Mouse (Mus musculus) embryonic facial prominence, embryonic 10.5 days (tissue): ENCODE measurements around the gene Itpr2. TPM values are rescaled to one million over a fixed set of nuclear protein-coding genes. Genes with fewer than 3 reads are reported as not detected.
A peak's percentile ranks its signal among the peaks of the same experiment; 100 is the strongest.

ENCODE experiments used
- DNase-seq: peaks from one replicate; pipeline ENCODE4 v3.0.0-alpha.2; 2017; ENCODE audit warnings: low spot score
- H3K27ac ChIP-seq: fragments of 300-500 bp; sonication (generic); replicated peaks from 2 replicates; pipeline ENCODE4 v1.5.1; 2016; ENCODE audit warnings: mild to moderate bottlenecking
- H3K27me3 ChIP-seq: fragments of 300-500 bp; sonication (generic); replicated peaks from 2 replicates; pipeline ENCODE4 v1.6.1; 2016; ENCODE audit warnings: low read depth, mild to moderate bottlenecking; ENCODE audit not compliant: poor library complexity, severe bottlenecking
- H3K36me3 ChIP-seq: fragments of 300-500 bp; sonication (generic); replicated peaks from 2 replicates; pipeline ENCODE4 v1.6.1; 2016; ENCODE audit warnings: mild to moderate bottlenecking, moderate library complexity
- H3K4me1 ChIP-seq: fragments of 300-500 bp; sonication (generic); 2 replicates; pipeline ENCODE4 v1.6.1; 2016
- H3K4me3 ChIP-seq: fragments of 300-500 bp; sonication (generic); 2 replicates; pipeline ENCODE4 v1.5.1; 2016; ENCODE audit warnings: mild to moderate bottlenecking, moderate library complexity
- H3K9me3 ChIP-seq: fragments of 300-500 bp; sonication (generic); 2 replicates; pipeline ENCODE4 v1.6.1; 2016; ENCODE audit warnings: mild to moderate bottlenecking
- WGBS: fragments of 180-500 bp; shearing (Covaris S2); methylation state at CpG from one replicate; pipeline ENCODE4 v1.1.7; 2016; 5-methylcytosine and 5-hydroxymethylcytosine counted together
- polyA plus RNA-seq: library from polyadenylated mRNA; unstranded; fragments of >200 nt; fragmentation: Nextera tagmentation; extraction: Ambion mirVana; gene quantifications from 2 replicates; pipeline ENCODE4 v1.2.1, GENCODE M21; 2016

Gene Itpr2
- polyA plus RNA-seq, 1 experiment from 2014 or later = 4.5 TPM

DNA sequence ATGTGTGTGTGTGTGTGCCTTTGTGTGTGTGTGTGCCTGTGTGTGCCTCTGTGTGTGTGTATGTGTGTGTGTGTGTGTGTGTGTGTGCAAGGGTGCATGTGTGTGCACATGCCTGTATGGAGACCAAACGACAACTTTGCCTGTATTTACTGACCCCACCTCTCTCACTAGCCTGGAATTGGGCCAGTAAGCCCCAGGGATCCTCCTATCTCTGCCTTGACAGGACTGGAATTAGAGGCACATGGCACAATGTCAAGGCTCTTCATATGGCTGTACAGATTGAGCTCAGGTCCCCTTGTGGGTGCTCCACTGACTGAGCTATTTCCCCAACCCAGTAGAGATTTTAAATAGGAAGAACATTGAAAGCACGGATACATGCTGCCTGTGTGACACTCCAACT lies 198.7 kb downstream of the Itpr2 start:
- H3K9me3 ChIP-seq = peaks cover 2% of the 10 kb centered on the region; the same call in 1 of the 2 replicates
- H3K4me3 ChIP-seq = no peak overlapping the region
- WGBS = 92% methylated on average over 2 of the region's 2 CpGs
- H3K4me1 ChIP-seq = peaks cover 6% of the 10 kb centered on the region
- H3K27ac ChIP-seq = no peak overlapping the region
- no peaks in the 10 kb centered on the region for H3K36me3 ChIP-seq
- no peak for DNase-seq
- H3K27me3 ChIP-seq = no peaks in the 10 kb centered on the region

DNA sequence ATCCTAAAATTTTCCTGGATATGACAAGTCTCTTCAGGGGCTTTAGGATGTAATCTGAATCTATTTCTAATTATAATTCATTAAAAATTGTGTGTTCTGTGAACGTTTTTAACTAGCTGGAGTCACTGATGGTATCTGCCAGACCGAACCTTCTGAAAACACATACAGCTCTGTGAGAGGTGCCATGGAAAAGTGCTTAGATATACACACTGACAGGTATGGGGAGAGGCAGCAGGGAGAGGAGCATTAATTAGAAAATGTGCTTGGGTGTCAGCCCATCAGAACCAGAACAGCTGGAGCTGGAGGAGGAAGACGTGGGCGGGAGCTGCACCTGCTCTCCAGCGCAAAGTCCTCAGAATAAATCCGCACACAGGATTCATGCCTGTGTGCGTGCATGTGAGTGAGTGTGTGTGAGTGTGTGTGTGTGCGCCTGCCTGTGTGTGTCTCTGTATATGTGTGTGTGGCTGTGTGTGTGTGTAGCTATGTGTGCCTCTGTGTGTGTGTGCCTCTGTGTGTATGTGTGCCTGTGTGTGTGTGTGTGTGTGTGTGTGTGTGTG lies 199.4 kb downstream of the Itpr2 start:
- DNase-seq = no peak
- Histone ChIP-seq H3K36me3 (no peaks in the 10 kb centered on the region), H3K4me1 (peaks cover 6% of the 10 kb centered on the region), H3K27me3 (no peaks in the 10 kb centered on the region), H3K9me3 (peaks cover 2% of the 10 kb centered on the region; the same call in 1 of the 2 replicates), H3K4me3 (no peak overlapping the region), H3K27ac (no peak overlapping the region)
- 87% methylated on average over 8 of the region's 8 CpGs for WGBS

DNA sequence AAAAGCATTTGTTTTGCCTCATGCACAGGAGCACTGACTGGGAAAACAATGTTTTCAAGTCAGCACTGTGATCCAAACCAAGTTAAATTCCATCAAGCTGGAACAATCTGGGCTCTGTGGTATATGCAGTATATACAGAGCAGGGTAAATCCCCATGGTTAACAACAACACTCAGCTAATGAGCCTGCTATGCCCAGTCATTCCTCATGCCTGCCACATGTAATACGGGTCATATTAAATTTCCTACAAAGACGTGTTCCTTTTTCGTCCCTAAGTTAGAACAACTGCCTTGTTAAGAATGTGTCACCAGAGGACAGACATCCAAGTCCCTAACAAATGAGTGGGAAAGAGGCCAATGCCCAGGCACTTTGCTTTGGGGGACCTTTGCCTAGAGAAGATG lies 199.9 kb downstream of the Itpr2 start:
- WGBS = 72% methylated on average over 3 of the region's 3 CpGs
- no peak for DNase-seq
- peaks cover 2% of the 10 kb centered on the region; the same call in 1 of the 2 replicates for H3K9me3 ChIP-seq
- H3K36me3 ChIP-seq = no peaks in the 10 kb centered on the region
- H3K4me1 ChIP-seq = peaks cover 6% of the 10 kb centered on the region
- H3K27ac ChIP-seq = no peak overlapping the region
- H3K4me3 ChIP-seq = no peak overlapping the region
- no peaks in the 10 kb centered on the region for H3K27me3 ChIP-seq

DNA sequence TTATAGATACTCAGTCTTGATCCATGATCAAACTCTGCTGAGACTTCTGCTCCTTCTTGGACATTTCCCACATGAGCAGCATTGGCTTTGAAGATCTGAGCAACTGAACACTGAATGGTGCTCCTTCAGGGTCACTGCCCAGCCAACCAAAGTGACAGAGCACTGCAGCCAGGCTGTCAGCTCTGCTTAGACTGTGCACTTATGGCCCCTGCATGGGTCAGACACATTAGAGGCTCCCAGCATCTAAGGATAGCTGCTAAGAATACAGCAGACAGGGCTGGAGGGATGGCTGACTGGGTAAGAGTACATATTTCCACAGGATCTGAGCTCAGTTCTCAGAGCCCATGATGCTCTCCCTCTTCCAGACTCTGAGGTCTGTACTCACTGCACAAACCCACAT lies 201.1 kb downstream of the Itpr2 start:
- Histone ChIP-seq H3K27ac (no peak overlapping the region), H3K36me3 (no peaks in the 10 kb centered on the region), H3K27me3 (no peaks in the 10 kb centered on the region), H3K4me1 (peaks cover 6% of the 10 kb centered on the region), H3K4me3 (no peak overlapping the region), H3K9me3 (peaks cover 2% of the 10 kb centered on the region; the same call in 1 of the 2 replicates)
- DNase-seq = no peak

DNA sequence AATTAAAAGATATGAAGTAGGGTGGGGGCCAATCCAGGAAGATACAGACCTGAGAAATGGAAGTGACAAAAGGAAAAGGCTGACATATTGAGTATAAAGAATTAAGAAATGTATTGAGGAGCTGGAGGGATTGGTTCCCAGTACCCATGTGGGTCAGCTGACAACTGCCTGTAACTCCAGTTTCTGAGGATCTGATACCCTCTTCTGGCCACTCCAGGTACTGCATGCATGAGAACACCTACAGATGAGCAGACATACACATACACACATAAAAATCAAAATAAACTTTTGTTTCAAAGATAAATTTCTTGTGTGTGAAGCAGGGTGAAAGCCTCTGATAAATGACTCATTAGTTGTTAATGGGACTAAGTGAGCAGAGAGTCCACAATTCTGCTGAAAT lies 203.3 kb downstream of the Itpr2 start:
- Histone ChIP-seq H3K36me3 (no peaks in the 10 kb centered on the region), H3K4me3 (no peak overlapping the region), H3K27me3 (no peaks in the 10 kb centered on the region), H3K9me3 (peaks cover 2% of the 10 kb centered on the region; the same call in 1 of the 2 replicates), H3K27ac (no peak overlapping the region), H3K4me1 (peaks cover 9% of the 10 kb centered on the region)
- no peak for DNase-seq

DNA sequence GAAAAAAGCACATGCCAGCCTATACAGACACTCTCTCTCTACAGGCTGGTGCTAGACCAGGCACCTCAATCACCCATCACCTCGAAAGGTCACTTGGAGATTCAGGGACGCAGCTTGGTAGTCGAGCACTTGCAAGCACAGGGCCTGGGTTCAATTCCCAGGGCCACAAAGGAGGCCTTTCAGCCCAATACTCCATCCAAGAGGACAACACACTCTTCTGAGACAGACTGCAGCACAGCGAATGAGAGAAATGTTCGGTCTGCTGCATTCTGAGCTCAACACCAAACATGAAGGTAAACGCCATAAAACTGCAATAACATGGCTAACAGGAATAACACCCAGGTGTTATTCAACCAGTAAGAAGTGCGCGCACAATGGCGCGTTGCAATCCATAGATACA lies 211.0 kb downstream of the Itpr2 start:
- DNase-seq = no peak
- no peaks in the 10 kb centered on the region for H3K27me3 ChIP-seq
- peaks cover 6% of the 10 kb centered on the region; the same call in 1 of the 2 replicates for H3K9me3 ChIP-seq
- H3K27ac ChIP-seq = no peak overlapping the region
- peaks cover 5% of the 10 kb centered on the region; the same call in 1 of the 2 replicates for H3K4me1 ChIP-seq
- WGBS = 93% methylated on average over 10 of the region's 10 CpGs
- no peak overlapping the region for H3K4me3 ChIP-seq
- H3K36me3 ChIP-seq = no peaks in the 10 kb centered on the region

DNA sequence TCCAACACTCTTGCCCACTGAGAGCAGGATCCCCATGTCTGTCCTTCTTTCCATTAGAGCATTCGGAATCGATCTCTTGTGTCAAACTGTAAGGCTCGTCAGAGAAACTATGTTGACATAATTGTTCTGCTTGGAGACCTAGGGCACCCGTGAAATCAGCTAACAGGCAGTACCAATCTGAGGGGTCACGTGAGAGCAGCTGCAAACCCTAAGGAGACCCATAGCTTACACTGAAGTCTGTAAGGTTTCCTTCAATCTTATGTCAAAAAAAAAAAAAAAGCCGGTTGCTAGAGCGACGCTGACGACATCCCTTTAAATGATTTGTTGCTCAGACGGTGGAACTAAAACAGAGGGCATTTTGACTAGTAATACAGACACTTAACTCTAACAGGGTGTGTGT lies 212.2 kb downstream of the Itpr2 start:
- WGBS = 66% methylated on average over 10 of the region's 10 CpGs
- H3K27me3 ChIP-seq = no peaks in the 10 kb centered on the region
- DNase-seq = peak; percentile 16
- H3K4me1 ChIP-seq = peaks cover 5% of the 10 kb centered on the region; the same call in 1 of the 2 replicates
- H3K9me3 ChIP-seq = peaks cover 6% of the 10 kb centered on the region; the same call in 1 of the 2 replicates
- H3K4me3 ChIP-seq = no peak overlapping the region
- 0 out of 2 replicates have a peak overlapping the region, but pooled peaks have one; percentile 24 for H3K27ac ChIP-seq
- no peaks in the 10 kb centered on the region for H3K36me3 ChIP-seq

DNA sequence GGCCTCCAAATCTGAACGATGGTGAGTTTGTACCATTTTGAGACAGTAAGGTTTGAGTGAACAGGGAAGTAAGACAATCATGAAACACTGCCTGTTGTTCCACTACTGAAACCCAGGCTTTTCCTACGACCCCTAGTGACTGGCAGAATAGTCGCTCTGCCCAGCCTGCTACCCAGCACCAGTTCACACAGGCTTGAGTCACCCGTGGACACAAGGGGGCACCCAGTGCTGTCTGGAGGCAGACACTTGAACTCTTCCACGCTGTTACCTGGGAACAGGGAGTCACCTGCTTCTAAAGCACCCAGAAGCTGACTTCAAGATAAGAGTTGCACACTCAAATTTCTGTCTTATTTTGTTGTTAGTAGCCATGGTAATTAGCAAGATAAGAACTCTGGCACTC lies 213.8 kb downstream of the Itpr2 start:
- no peaks in the 10 kb centered on the region for H3K36me3 ChIP-seq
- 84% methylated on average over 5 of the region's 5 CpGs for WGBS
- no peaks in the 10 kb centered on the region for H3K27me3 ChIP-seq
- H3K9me3 ChIP-seq = peaks cover 6% of the 10 kb centered on the region; the same call in 1 of the 2 replicates
- 0 out of 2 replicates have a peak, but pooled peaks cover 2% of the 10 kb centered on the region for H3K4me1 ChIP-seq
- no peak overlapping the region for H3K4me3 ChIP-seq
- H3K27ac ChIP-seq = no peak overlapping the region
- no peak for DNase-seq

DNA sequence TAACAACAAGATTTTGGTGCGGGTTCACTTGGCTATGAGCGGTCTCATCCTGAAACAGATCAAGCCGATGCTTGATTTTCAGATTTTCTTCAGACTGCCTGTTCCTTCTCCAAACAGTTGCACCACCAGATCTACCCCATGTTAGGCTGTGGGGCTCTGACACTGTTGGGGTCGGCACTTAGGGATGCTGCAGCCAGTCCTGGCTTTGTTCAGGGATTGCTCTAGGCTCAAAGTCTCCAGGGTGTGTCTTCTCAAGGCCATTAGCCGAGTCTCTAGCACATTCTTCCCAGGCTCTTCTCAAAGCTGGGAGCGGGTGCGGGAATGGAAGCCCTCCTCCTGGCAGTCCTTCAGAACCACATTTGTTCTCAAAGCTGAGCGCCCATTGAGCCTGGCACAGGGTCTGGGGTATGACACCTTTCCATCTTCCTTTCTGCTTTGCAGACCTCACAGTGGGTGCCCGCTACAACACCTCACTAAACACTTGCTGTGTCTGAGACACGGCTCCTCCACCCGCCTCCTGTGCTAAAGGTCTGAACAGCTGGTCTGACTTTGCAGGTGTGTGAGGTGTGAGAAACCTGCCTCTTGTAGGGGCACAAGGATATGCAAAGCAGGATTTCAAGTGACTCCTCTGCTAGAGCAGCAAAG lies 217.0 kb downstream of the Itpr2 start:
- H3K27ac ChIP-seq = no peak overlapping the region
- H3K4me3 ChIP-seq = no peak overlapping the region
- no peak for DNase-seq
- no peaks in the 10 kb centered on the region for H3K27me3 ChIP-seq
- H3K9me3 ChIP-seq = peaks cover 6% of the 10 kb centered on the region; the same call in 1 of the 2 replicates
- H3K36me3 ChIP-seq = no peaks in the 10 kb centered on the region
- 0 out of 2 replicates have a peak, but pooled peaks cover 6% of the 10 kb centered on the region for H3K4me1 ChIP-seq
- 91% methylated on average over 11 of the region's 11 CpGs for WGBS

DNA sequence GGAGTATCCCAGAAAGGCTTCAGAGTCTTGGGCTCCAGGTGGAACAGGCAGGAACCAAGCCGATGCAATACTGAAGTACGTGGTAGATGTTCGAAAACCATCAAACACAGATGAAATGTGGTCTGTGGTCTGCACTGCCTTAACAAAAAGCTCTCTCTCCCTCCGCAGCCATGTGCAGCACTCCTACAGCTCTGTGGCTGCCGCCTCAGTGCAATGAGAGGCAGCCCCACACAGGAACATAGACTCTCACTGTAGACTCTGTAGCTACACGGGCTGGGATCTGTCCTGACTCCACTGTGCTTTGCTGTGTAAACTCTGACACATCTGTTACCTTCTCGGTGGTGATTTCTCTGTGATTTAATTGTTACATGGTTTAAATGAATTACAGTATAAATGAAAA lies 218.0 kb downstream of the Itpr2 start:
- Histone ChIP-seq H3K27me3 (no peaks in the 10 kb centered on the region), H3K4me1 (0 out of 2 replicates have a peak, but pooled peaks cover 6% of the 10 kb centered on the region), H3K4me3 (no peak overlapping the region), H3K9me3 (peaks cover 6% of the 10 kb centered on the region; the same call in 1 of the 2 replicates), H3K36me3 (no peaks in the 10 kb centered on the region), H3K27ac (0 out of 2 replicates have a peak overlapping the region, but pooled peaks have one; percentile 40)
- no peak for DNase-seq
- WGBS = 88% methylated on average over 7 of the region's 7 CpGs

DNA sequence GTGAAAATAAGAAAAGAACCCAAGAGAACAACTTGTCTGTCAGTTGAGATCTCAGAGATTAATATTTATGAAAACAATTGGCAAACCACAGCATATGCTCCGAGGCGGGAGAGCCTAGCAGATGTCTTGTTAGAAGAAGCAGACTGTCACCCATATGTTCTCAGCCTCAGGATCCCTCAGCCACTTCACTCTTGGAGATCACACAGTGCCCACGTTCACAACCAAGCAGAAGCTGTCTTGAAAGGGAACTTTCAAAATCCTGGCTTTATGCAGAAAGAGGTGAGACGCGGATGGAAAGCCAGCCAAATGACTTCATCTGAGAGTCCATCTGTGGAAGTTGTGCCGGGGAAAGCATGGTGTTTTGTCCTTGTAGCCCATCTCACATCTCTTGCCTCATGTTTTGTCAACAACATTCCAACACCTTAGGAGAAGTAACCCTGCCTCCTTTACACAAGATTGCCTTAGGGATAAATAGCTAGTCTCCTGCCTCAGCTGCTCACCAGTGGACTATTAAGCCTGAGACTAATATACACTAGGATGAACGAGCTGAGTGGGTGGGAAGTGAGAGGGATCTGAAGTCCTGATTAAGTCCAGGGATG lies 219.9 kb downstream of the Itpr2 start:
- WGBS = 81% methylated on average over 7 of the region's 7 CpGs
- no peaks in the 10 kb centered on the region for H3K27me3 ChIP-seq
- H3K27ac ChIP-seq = no peak overlapping the region
- no peaks in the 10 kb centered on the region for H3K9me3 ChIP-seq
- H3K4me3 ChIP-seq = no peak overlapping the region
- H3K4me1 ChIP-seq = 0 out of 2 replicates have a peak, but pooled peaks cover 6% of the 10 kb centered on the region
- no peak for DNase-seq
- no peaks in the 10 kb centered on the region for H3K36me3 ChIP-seq

DNA sequence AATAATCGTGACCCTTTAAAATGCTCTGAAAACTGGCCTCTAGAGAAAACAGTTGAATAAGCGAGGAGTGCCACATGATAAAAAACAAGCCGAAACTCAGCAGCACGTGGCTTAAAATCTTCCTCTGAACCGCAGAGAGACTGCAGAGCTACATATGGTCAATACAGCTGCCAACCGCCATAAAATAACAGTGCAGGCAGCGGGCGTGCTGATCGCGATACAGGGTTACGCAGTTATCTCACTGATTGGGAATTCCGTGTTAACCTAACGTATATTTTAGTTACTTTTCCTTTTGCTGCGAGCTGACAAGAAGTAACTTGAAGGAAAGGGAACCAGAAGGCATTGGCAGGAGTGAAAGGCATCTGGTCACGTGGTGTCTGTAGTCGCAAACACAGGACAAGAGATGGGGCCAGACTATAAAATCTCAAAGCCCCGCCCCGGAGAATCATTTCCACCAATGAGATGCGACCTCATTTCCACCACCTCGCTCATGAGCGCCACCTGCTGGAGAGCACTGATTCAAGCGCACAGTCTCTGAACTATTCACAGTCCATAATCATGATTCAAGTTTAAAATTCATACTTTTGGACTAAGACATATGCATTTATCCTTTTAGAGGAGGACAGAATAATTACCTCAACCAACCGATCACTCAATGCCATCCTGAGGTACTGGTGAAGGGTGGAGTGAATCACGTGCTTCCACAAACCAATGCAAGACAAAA lies 220.7 kb downstream of the Itpr2 start:
- WGBS = 93% methylated on average over 24 of the region's 24 CpGs
- H3K4me3 ChIP-seq = no peak overlapping the region
- no peak overlapping the region for H3K27ac ChIP-seq

More for the DNA sequence above, 220.7 kb downstream of the Itpr2 start:
- no peaks in the 10 kb centered on the region for H3K27me3 ChIP-seq
- H3K4me1 ChIP-seq = 0 out of 2 replicates have a peak, but pooled peaks cover 6% of the 10 kb centered on the region
- H3K36me3 ChIP-seq = no peaks in the 10 kb centered on the region
- H3K9me3 ChIP-seq = no peaks in the 10 kb centered on the region
- no peak for DNase-seq
